Mouse (Mus musculus): ENCODE results near the gene Armh3. TPM values are rescaled to one million over a fixed set of nuclear protein-coding genes. Genes with fewer than 3 reads are reported as not detected.

Gene Armh3
- polyA plus RNA-seq (2016; fragmentation: Nextera tagmentation; extraction: Ambion mirVana) = 19.8 and 19.9 TPM in 2 replicates

- Histone ChIP-seq H3K4me3 (replicated peaks) (peak within 1 kb of the TSS; percentile 87), H3K36me3 (peaks cover 20% of the 10 kb centered on the region; the same call in 1 of the 2 replicates), H3K9ac (replicated peaks) (peak within 1 kb of the TSS; percentile 94), H3K9me3 (peaks cover 15% of the 10 kb centered on the region; the same call in 1 of the 2 replicates), H3K27ac (peak within 1 kb of the TSS; percentile 94), H3K4me1 (replicated peaks) (peaks cover 8% of the 10 kb centered on the region), H3K4me2 (peak within 1 kb of the TSS; percentile 64), H3K27me3 (0 out of 2 replicates have a peak, but pooled peaks cover 4% of the 10 kb centered on the region)
- ATAC-seq (ENCODE audit: insufficient number of reproducible peaks, insufficient read depth, low FRiP score, low TSS enrichment, low read depth) = peak; percentile 92
- 2% methylated on average over 76 of the region's 76 CpGs for WGBS
These were observed at the start of gene Armh3 for GRCm38 (mm10) chr19:45997785-45998693. Gene Armh3 (minus strand): TSS chr19:45998488.

GRCm38 (mm10) chr19:46047426-46047825 lies 49.1 kb upstream of the Armh3 start:
- peaks cover 32% of the 10 kb centered on the region for H3K4me1 ChIP-seq (replicated peaks)

GRCm38 (mm10) chr19:46046621-46047025 lies 48.3 kb upstream of the Armh3 start:
- H3K4me3 ChIP-seq (replicated peaks) = peak overlapping the region; percentile 95; the same call in 1 of the 2 replicates
- ATAC-seq (ENCODE audit: insufficient number of reproducible peaks, insufficient read depth, low FRiP score, low TSS enrichment, low read depth) = no peak
- peaks cover 41% of the 10 kb centered on the region for H3K4me1 ChIP-seq (replicated peaks)
- no peaks in the 10 kb centered on the region for H3K27me3 ChIP-seq
- no peak overlapping the region for H3K9ac ChIP-seq (replicated peaks)
- 11% methylated on average over 10 of the region's 10 CpGs for WGBS
- no peaks in the 10 kb centered on the region for H3K36me3 ChIP-seq
- no peaks in the 10 kb centered on the region for H3K9me3 ChIP-seq
- peak overlapping the region; percentile 99 for H3K27ac ChIP-seq
- H3K4me2 ChIP-seq = peak overlapping the region; percentile 98

More at GRCm38 (mm10) chr19:46047426-46047825, 49.1 kb upstream of the Armh3 start:
- no peak for ATAC-seq (ENCODE audit: insufficient number of reproducible peaks, insufficient read depth, low FRiP score, low TSS enrichment, low read depth)
- WGBS = 41% methylated on average over 2 of the region's 2 CpGs
- no peak overlapping the region for H3K9ac ChIP-seq (replicated peaks)
- H3K36me3 ChIP-seq = no peaks in the 10 kb centered on the region
- H3K27me3 ChIP-seq = no peaks in the 10 kb centered on the region
- no peak overlapping the region for H3K27ac ChIP-seq
- no peak overlapping the region for H3K4me2 ChIP-seq
- no peak overlapping the region for H3K4me3 ChIP-seq (replicated peaks)
- no peaks in the 10 kb centered on the region for H3K9me3 ChIP-seq

- H3K27ac ChIP-seq = peak overlapping the region; percentile 99
- no peaks in the 10 kb centered on the region for H3K36me3 ChIP-seq
- 0% methylated on average over 7 of the region's 7 CpGs for WGBS
- H3K4me3 ChIP-seq (replicated peaks) = peak overlapping the region; percentile 95
- no peaks in the 10 kb centered on the region for H3K9me3 ChIP-seq
- peaks cover 49% of the 10 kb centered on the region for H3K4me1 ChIP-seq (replicated peaks)
- peak; percentile 18 for ATAC-seq (ENCODE audit: insufficient number of reproducible peaks, insufficient read depth, low FRiP score, low TSS enrichment, low read depth)
- peak overlapping the region; percentile 98 for H3K4me2 ChIP-seq
- no peaks in the 10 kb centered on the region for H3K27me3 ChIP-seq
- peak overlapping the region; percentile 95 for H3K9ac ChIP-seq (replicated peaks)
These were observed 47.5 kb upstream of the Armh3 start for GRCm38 (mm10) chr19:46045696-46046311.

- WGBS = under 1% methylated on average over 77 of the region's 84 CpGs
- peak within 1 kb of the TSS; percentile 99 for H3K27ac ChIP-seq
These were observed 46.9 kb upstream of the Armh3 start, which contains the start of gene Ldb1 for GRCm38 (mm10) chr19:46044993-46045695. Gene Ldb1 (minus strand): TSS chr19:46045214.

GRCm38 (mm10) chr19:46044271-46044992 lies 46.1 kb upstream of the Armh3 start, which contains the start of gene Pprc1:
Gene Pprc1 (plus strand): TSS chr19:46044886.
- Histone ChIP-seq H3K9me3 (no peaks in the 10 kb centered on the region), H3K4me3 (replicated peaks) (peak within 1 kb of the TSS; percentile 95), H3K27ac (peak within 1 kb of the TSS; percentile 99), H3K27me3 (no peaks in the 10 kb centered on the region), H3K36me3 (no peaks in the 10 kb centered on the region), H3K4me1 (replicated peaks) (peaks cover 61% of the 10 kb centered on the region), H3K4me2 (peak within 1 kb of the TSS; percentile 98), H3K9ac (replicated peaks) (peak within 1 kb of the TSS; percentile 95)
- WGBS = under 1% methylated on average over 33 of the region's 34 CpGs
- 0 out of 2 replicates have a peak, but pooled peaks have one; percentile 0 for ATAC-seq (ENCODE audit: insufficient number of reproducible peaks, insufficient read depth, low FRiP score, low TSS enrichment, low read depth)

More at GRCm38 (mm10) chr19:46044993-46045695, 46.9 kb upstream of the Armh3 start, which contains the start of gene Ldb1:
- peak within 1 kb of the TSS; percentile 98 for H3K4me2 ChIP-seq
- H3K36me3 ChIP-seq = no peaks in the 10 kb centered on the region
- no peaks in the 10 kb centered on the region for H3K27me3 ChIP-seq
- H3K9me3 ChIP-seq = no peaks in the 10 kb centered on the region
- peaks cover 55% of the 10 kb centered on the region for H3K4me1 ChIP-seq (replicated peaks)
- H3K9ac ChIP-seq (replicated peaks) = peak within 1 kb of the TSS; percentile 95
- H3K4me3 ChIP-seq (replicated peaks) = peak within 1 kb of the TSS; percentile 95
- ATAC-seq (ENCODE audit: insufficient number of reproducible peaks, insufficient read depth, low FRiP score, low TSS enrichment, low read depth) = peak; percentile 72

- Histone ChIP-seq H3K4me1 (replicated peaks) (peaks cover 61% of the 10 kb centered on the region), H3K9me3 (no peaks in the 10 kb centered on the region), H3K9ac (replicated peaks) (0 out of 2 replicates have a peak overlapping the region, but pooled peaks have one; percentile 95), H3K27me3 (no peaks in the 10 kb centered on the region), H3K4me3 (replicated peaks) (peak overlapping the region; percentile 95), H3K27ac (peak overlapping the region; percentile 99), H3K36me3 (no peaks in the 10 kb centered on the region), H3K4me2 (peak overlapping the region; percentile 98)
- WGBS = 67% methylated on average over 7 of the region's 7 CpGs
- no peak for ATAC-seq (ENCODE audit: insufficient number of reproducible peaks, insufficient read depth, low FRiP score, low TSS enrichment, low read depth)
These were observed 45.1 kb upstream of the Armh3 start for GRCm38 (mm10) chr19:46043380-46043779.

- ATAC-seq (ENCODE audit: insufficient number of reproducible peaks, insufficient read depth, low FRiP score, low TSS enrichment, low read depth) = no peak
- H3K4me3 ChIP-seq (replicated peaks) = peak overlapping the region; percentile 95
- H3K9me3 ChIP-seq = no peaks in the 10 kb centered on the region
- H3K36me3 ChIP-seq = no peaks in the 10 kb centered on the region
- H3K27me3 ChIP-seq = no peaks in the 10 kb centered on the region
- 6% methylated on average over 6 of the region's 6 CpGs for WGBS
- peak overlapping the region; percentile 65 for H3K9ac ChIP-seq (replicated peaks)
- peak overlapping the region; percentile 99 for H3K27ac ChIP-seq
- peak overlapping the region; percentile 98 for H3K4me2 ChIP-seq
- H3K4me1 ChIP-seq (replicated peaks) = peaks cover 68% of the 10 kb centered on the region
These were observed 44.3 kb upstream of the Armh3 start for GRCm38 (mm10) chr19:46042476-46043011.

GRCm38 (mm10) chr19:46041933-46042475 lies 43.7 kb upstream of the Armh3 start:
- Histone ChIP-seq H3K9me3 (no peaks in the 10 kb centered on the region), H3K4me1 (replicated peaks) (peaks cover 73% of the 10 kb centered on the region), H3K4me2 (peak overlapping the region; percentile 98), H3K4me3 (replicated peaks) (peak overlapping the region; percentile 95), H3K27me3 (no peaks in the 10 kb centered on the region), H3K36me3 (peaks cover 2% of the 10 kb centered on the region; the same call in 1 of the 2 replicates), H3K27ac (peak overlapping the region; percentile 99), H3K9ac (replicated peaks) (peak overlapping the region; percentile 65)
- 0% methylated on average over 12 of the region's 14 CpGs for WGBS
- peak; percentile 17; the same call in 1 of the 2 replicates for ATAC-seq (ENCODE audit: insufficient number of reproducible peaks, insufficient read depth, low FRiP score, low TSS enrichment, low read depth)
